Mouse (Mus musculus) ES-CJ7 (cell line): Measurements from ENCODE around the gene Egfl8.

Source experiments
- DNase-seq: peaks from one replicate; pipeline ENCODE4 v3.0.0; 2011; ENCODE audit warnings: low read depth, low spot score

Gene Egfl8

GRCm38 (mm10) chr17:34648141-34648890, 32.5 kb upstream of the Egfl8 start:
- no peak for DNase-seq

GRCm38 (mm10) chr17:34646906-34647787, 31.4 kb upstream of the Egfl8 start, which contains the start of gene Atf6b:
Gene Atf6b (plus strand): TSS chr17:34647146.
- DNase-seq = peak; percentile 99

- DNase-seq = no peak
Observed at GRCm38 (mm10) chr17:34645831-34646511, 30.2 kb upstream of the Egfl8 start.

GRCm38 (mm10) chr17:34645256-34645829, 29.6 kb upstream of the Egfl8 start:
- peak; percentile 84 for DNase-seq

- peak; percentile 98 for DNase-seq
Observed at GRCm38 (mm10) chr17:34644608-34645007, 28.8 kb upstream of the Egfl8 start, which contains the start of gene Fkbpl. Gene Fkbpl (plus strand): TSS chr17:34644764.

- no peak for DNase-seq
Observed at GRCm38 (mm10) chr17:34643944-34644343, 28.2 kb upstream of the Egfl8 start.

- no peak for DNase-seq
Observed at GRCm38 (mm10) chr17:34643379-34643778, 27.6 kb upstream of the Egfl8 start.

- DNase-seq = no peak
Observed at GRCm38 (mm10) chr17:34641945-34642344, 26.2 kb upstream of the Egfl8 start.

- DNase-seq = no peak
Observed at GRCm38 (mm10) chr17:34640778-34641601, 25.2 kb upstream of the Egfl8 start.

GRCm38 (mm10) chr17:34639461-34640255, 23.9 kb upstream of the Egfl8 start:
- no peak for DNase-seq

GRCm38 (mm10) chr17:34637459-34637858, 21.7 kb upstream of the Egfl8 start:
- DNase-seq = no peak

- no peak for DNase-seq
Observed at GRCm38 (mm10) chr17:34635671-34636070, 19.9 kb upstream of the Egfl8 start.

- DNase-seq = peak; percentile 87
Observed at GRCm38 (mm10) chr17:34632261-34632691, 16.5 kb upstream of the Egfl8 start.

- no peak for DNase-seq
Observed at GRCm38 (mm10) chr17:34631647-34632046, 15.9 kb upstream of the Egfl8 start.

GRCm38 (mm10) chr17:34630761-34631301, 15.1 kb upstream of the Egfl8 start:
- DNase-seq = no peak

- DNase-seq = no peak
Observed at GRCm38 (mm10) chr17:34629796-34630603, 14.2 kb upstream of the Egfl8 start.

- peak; percentile 40 for DNase-seq
Observed at GRCm38 (mm10) chr17:34629221-34629751, 13.5 kb upstream of the Egfl8 start, which contains the start of gene Prrt1. Gene Prrt1 (plus strand): TSS chr17:34629533.

- no peak for DNase-seq
Observed at GRCm38 (mm10) chr17:34628644-34628967, 12.8 kb upstream of the Egfl8 start.
